Mouse (Mus musculus) liver, adult 2 months (tissue): ENCODE data around the gene Cxcl12.

Experiments used
- CTCF ChIP-seq: fragments of 200-500 bp; IDR thresholded peaks from 2 replicates; pipeline ENCODE4 v1.5.1; 2011; ENCODE audit warnings: low read depth, low read length, control low read depth
- POLR2A ChIP-seq: fragments of 200-500 bp; IDR thresholded peaks from 2 replicates; pipeline ENCODE4 v1.6.1; 2011; ENCODE audit warnings: low read length, control low read depth; ENCODE audit not compliant: insufficient read depth; ENCODE audit errors: extremely low read depth

GRCm38 (mm10) chr6:117210536-117210935, 42.2 kb downstream of the Cxcl12 start:
- TF ChIP-seq CTCF (no peak), POLR2A (no peak)
